Mouse (Mus musculus): ENCODE data around the gene Csn2. TPM values are rescaled to one million over a fixed set of nuclear protein-coding genes. Genes with fewer than 3 reads are reported as not detected.

Gene Csn2
- polyA plus RNA-seq (2012; rRNA removed), result not detected in 2 replicates

DNA sequence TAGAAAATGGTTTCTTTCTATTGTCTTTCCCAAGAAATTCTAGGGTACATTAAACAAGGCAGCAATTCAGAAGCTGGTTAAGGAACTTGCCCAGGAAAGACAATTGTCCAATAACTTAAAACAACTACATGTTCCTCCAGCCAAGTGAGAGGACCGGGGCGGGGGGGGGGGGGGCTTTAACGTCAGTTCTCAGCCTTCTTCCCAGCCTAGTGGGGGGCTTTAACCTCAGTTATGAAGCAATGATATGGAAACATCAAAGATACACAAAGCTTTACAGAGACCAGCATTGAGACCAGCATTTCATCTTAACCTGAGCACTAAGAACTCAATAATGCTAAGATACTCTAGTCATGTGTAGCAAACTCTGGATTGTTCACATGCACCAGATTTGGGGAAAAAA, at the start of gene Csn2:
Gene Csn2 (minus strand): TSS at position 101 of the 400 bp plus-strand sequence.
- TF ChIP-seq POLR2A (IDR thresholded peaks at IDR 0.05; ENCODE audit: extremely low read depth, insufficient read depth, low read length), result no peak
- TF ChIP-seq CTCF (IDR thresholded peaks at IDR 0.05; ENCODE audit: extremely low read depth, insufficient read depth, low read length), result no peak
- Histone ChIP-seq H3K4me1 (ENCODE audit: control insufficient read depth, insufficient read depth, low read length) (no peaks in the 10 kb centered on the region), H3K4me3 (ENCODE audit: insufficient read depth, low read length) (no peak within 1 kb of the TSS), H3K27ac (ENCODE audit: insufficient read depth, low read length) (no peak within 1 kb of the TSS)

DNA sequence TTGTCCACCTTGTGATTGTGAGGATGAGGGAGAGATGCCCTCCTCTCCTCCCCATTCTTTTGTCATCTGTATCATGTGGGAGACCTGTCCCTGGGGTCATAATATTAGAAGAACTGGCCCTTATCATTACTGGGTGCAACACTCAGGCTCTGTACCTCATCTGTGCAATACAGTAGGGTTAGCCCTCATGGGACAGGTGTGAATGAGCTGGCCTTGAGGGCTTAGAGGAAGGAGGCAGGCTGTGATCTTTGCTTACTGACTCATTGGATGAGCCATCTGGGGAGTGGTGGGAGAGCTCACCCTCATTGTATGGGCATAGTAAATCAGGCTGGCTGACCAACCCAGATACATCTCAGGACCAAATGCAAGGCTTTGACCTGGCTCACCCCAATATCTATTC, 35.4 kb upstream of the Csn2 start:
- no peak overlapping the region for H3K27ac ChIP-seq (ENCODE audit: insufficient read depth, low read length)
- no peak for TF ChIP-seq POLR2A (IDR thresholded peaks at IDR 0.05; ENCODE audit: extremely low read depth, insufficient read depth, low read length)
- TF ChIP-seq CTCF (IDR thresholded peaks at IDR 0.05; ENCODE audit: extremely low read depth, insufficient read depth, low read length), result no peak
- H3K4me1 ChIP-seq (ENCODE audit: control insufficient read depth, insufficient read depth, low read length), result no peaks in the 10 kb centered on the region
- no peak overlapping the region for H3K4me3 ChIP-seq (ENCODE audit: insufficient read depth, low read length)

DNA sequence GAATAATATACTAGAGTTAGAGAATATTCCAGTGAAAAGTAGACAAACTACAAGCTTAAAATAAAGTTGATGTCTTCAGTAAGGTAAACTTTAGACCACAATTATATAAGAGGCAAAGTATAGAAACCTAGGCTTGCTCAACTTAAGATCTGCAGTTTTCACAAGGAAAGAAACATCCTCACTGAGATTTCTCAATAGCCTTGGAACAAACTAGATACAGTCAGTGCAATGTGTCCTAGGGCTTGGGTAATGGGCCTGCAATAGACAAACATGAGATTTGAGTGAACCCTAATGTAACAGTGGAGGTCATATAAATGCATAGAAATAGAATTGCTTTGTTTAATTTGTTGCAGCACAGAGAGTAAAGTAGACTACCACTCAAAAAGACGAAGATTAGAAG, 6.5 kb upstream of the Csn2 start:
- Histone ChIP-seq H3K4me1 (ENCODE audit: control insufficient read depth, insufficient read depth, low read length) (no peaks in the 10 kb centered on the region), H3K4me3 (ENCODE audit: insufficient read depth, low read length) (no peak overlapping the region), H3K27ac (ENCODE audit: insufficient read depth, low read length) (no peak overlapping the region)
- TF ChIP-seq CTCF (IDR thresholded peaks at IDR 0.05; ENCODE audit: extremely low read depth, insufficient read depth, low read length) (no peak), POLR2A (IDR thresholded peaks at IDR 0.05; ENCODE audit: extremely low read depth, insufficient read depth, low read length) (no peak)

DNA sequence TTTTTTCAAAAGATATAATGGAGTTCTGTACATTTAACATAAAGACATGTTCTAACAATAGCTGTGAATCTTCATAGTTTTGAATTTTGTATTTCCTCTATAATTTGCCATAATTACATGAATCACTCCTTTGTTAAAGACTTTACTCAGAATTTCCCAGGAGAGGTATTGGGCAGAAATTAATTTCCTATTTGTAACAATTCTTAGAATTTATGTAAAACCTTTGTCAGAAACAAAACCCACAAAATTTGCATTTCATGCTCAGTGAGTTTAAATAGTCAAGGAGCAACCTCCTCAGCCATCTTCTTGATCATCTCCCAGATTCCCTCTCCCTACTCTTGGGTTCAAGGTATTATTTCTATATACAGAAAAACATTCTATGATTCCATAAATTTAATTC, 33.5 kb downstream of the Csn2 start, which contains the start of gene Csn1s1:
Gene Csn1s1 (plus strand): TSS at position 301 of the 400 bp plus-strand sequence.
- no peak for TF ChIP-seq CTCF (IDR thresholded peaks at IDR 0.05; ENCODE audit: extremely low read depth, insufficient read depth, low read length)
- Histone ChIP-seq H3K4me1 (ENCODE audit: control insufficient read depth, insufficient read depth, low read length) (no peaks in the 10 kb centered on the region), H3K27ac (ENCODE audit: insufficient read depth, low read length) (no peak within 1 kb of the TSS), H3K4me3 (ENCODE audit: insufficient read depth, low read length) (no peak within 1 kb of the TSS)

DNA sequence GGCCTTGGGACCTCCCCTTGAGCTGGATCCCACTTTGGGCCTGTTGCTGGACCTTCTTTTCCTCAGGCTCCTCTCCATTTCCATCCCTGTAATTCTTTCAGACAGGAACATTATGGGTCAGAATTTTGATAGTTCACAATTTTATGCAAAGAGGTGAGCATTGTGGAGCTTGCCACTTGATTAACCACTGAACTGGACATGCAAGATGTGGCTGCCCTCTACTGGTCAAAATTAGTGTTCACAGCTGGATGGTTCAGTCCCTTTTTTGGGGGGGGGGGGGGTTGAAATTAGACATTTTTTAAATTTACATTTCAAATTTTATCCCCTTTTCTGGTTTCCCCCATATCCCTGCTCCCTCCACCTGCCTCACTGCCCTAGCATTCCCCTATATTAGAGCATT, 56.6 kb downstream of the Csn2 start:
- TF ChIP-seq CTCF (IDR thresholded peaks at IDR 0.05; ENCODE audit: extremely low read depth, insufficient read depth, low read length), result 0 out of 2 replicates have a peak, but pooled peaks have one; percentile 16
- no peak for TF ChIP-seq POLR2A (IDR thresholded peaks at IDR 0.05; ENCODE audit: extremely low read depth, insufficient read depth, low read length)
- Histone ChIP-seq H3K4me1 (ENCODE audit: control insufficient read depth, insufficient read depth, low read length) (no peaks in the 10 kb centered on the region), H3K4me3 (ENCODE audit: insufficient read depth, low read length) (no peak overlapping the region), H3K27ac (ENCODE audit: insufficient read depth, low read length) (no peak overlapping the region)

Other genes with a start within 250 kb of the Csn2 start
- not detected in 2 replicates for gene Ugt2a2, start 217.4 kb downstream of the Csn2 start, polyA plus RNA-seq (2012; rRNA removed)
- not detected in 2 replicates for gene Gm43638, start 212.8 kb downstream of the Csn2 start, polyA plus RNA-seq (2012; rRNA removed)
- not detected in 2 replicates for gene Ugt2a1, start 208.8 kb downstream of the Csn2 start, polyA plus RNA-seq (2012; rRNA removed)
- gene Sult1b1, start 161.4 kb downstream of the Csn2 start, polyA plus RNA-seq (2012; rRNA removed), result not detected in 2 replicates
- not detected in 2 replicates for gene Sult1d1, start 130.6 kb downstream of the Csn2 start, polyA plus RNA-seq (2012; rRNA removed)
- gene Sult1e1, start 108.0 kb downstream of the Csn2 start, polyA plus RNA-seq (2012; rRNA removed), result not detected in 2 replicates
- gene Csn1s1, start 33.4 kb downstream of the Csn2 start, polyA plus RNA-seq (2012; rRNA removed), result not detected in 2 replicates
- not detected in 2 replicates for gene Csn1s2a, start 74.9 kb upstream of the Csn2 start, polyA plus RNA-seq (2012; rRNA removed)
- not detected in 2 replicates for gene Csn1s2b, start 108.5 kb upstream of the Csn2 start, polyA plus RNA-seq (2012; rRNA removed)
- gene Prr27, start 126.1 kb upstream of the Csn2 start, polyA plus RNA-seq (2012; rRNA removed), result not detected in 2 replicates
- gene Odam, start 185.4 kb upstream of the Csn2 start, polyA plus RNA-seq (2012; rRNA removed), result not detected in 2 replicates
- gene Csn3, start 225.9 kb upstream of the Csn2 start, polyA plus RNA-seq (2012; rRNA removed), result not detected in 2 replicates